10 mouse cellular contexts compared by ENCODE assay signal in the genomic region with DNA sequence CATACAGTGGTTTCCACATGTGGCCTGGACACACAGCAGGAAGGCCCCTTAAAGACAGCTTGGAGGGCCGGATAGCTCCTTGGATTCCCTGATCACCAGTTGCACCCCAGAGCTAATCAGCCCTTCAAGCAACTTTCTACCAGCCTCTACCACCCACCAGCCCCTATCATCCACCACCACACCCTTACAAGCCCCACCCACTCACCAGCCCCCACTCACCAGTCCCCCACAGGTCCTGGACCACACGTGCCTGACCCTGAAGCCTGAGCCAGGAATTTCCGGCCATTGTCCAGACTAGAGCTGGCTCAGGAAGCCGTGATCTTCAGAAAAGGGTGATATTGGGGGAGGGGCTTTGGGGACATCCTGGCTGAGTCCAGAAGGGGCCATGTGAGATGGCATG. TPM values are rescaled to one million over a fixed set of nuclear protein-coding genes. Genes with fewer than 3 reads are reported as not detected.
DNase-seq lines count a peak whose midpoint lies in the region; ATAC-seq and TF ChIP-seq lines count a peak whose summit lies in the region.
"Had no signal": no experiment of that assay in that cellular context is flagged by ENCODE, and none has a peak within 500 bp of the region (broad histone marks: within the 10 kb centered on the region; RNA-seq: fewer than 3 reads in every experiment).

No protein-coding gene starts in this region.

- ATAC-seq in intestine, postnatal 0 days, result peak; percentile 27; the same call in 1 of the 2 replicates
- ATAC-seq in liver, embryonic 16.5 days (ENCODE audit: low read depth), result peak; percentile 65
- ATAC-seq: forebrain, embryonic 14.5 days had no signal

- DNase-seq in adrenal gland, adult 2 months, result peak; percentile 74
- no peak for DNase-seq in adrenal gland, postnatal 25 days
- DNase-seq in ovary, postnatal 14 days (ENCODE audit: low spot score), result no peak
- DNase-seq in layer of hippocampus, adult 11-12 months (ENCODE audit: low spot score), result no peak
- no peak for DNase-seq in layer of hippocampus, adult 9-11 months

- peaks cover 47% of the 10 kb centered on the region for H3K4me1 ChIP-seq in brown adipose tissue, adult 24 weeks (ENCODE audit: control insufficient read depth, insufficient read depth, insufficient read length, low read length)
- H3K4me1 ChIP-seq in intestine, postnatal 0 days (replicated peaks; ENCODE audit: control insufficient read depth, insufficient read depth, low read length), result no peaks in the 10 kb centered on the region
- peaks cover 43% of the 10 kb centered on the region for H3K4me1 ChIP-seq in liver, embryonic 16.5 days (ENCODE audit: control insufficient read depth, low read depth, low read length)

- H3K4me2 ChIP-seq in intestine, postnatal 0 days (replicated peaks; ENCODE audit: low read depth), result no peak overlapping the region
- H3K4me2 ChIP-seq in liver, embryonic 16.5 days (ENCODE audit: low read depth, low read length), result peak overlapping the region; percentile 46

- H3K9ac ChIP-seq in intestine, postnatal 0 days (ENCODE audit: low read depth, low read length), result no peak overlapping the region
- H3K9ac ChIP-seq in liver, embryonic 16.5 days (ENCODE audit: low read depth, low read length), result peak overlapping the region; percentile 33; the same call in 1 of the 2 replicates

- WGBS in intestine, postnatal 0 days, result 63% methylated on average over 4 of the region's 4 CpGs
- 21% methylated on average over 4 of the region's 4 CpGs for WGBS in liver, embryonic 16.5 days (ENCODE audit: insufficient replicate concordance)

- TF ChIP-seq CTCF in intestine, postnatal 0 days (IDR thresholded peaks at IDR 0.05; ENCODE audit: low read depth), result no peak

- H3K36me3 ChIP-seq in intestine, postnatal 0 days (ENCODE audit: control insufficient read depth, insufficient read depth), result no peaks in the 10 kb centered on the region
- no peaks in the 10 kb centered on the region for H3K36me3 ChIP-seq in liver, embryonic 16.5 days (ENCODE audit: control insufficient read depth, insufficient read depth)

- peak overlapping the region; percentile 100 for H3K27ac ChIP-seq in brown adipose tissue, adult 24 weeks (replicated peaks; ENCODE audit: low read depth, low read length)
- H3K27ac ChIP-seq in intestine, postnatal 0 days (ENCODE audit: low read depth, low read length), result 0 out of 2 replicates have a peak overlapping the region, but pooled peaks have one; percentile 46
- peak overlapping the region; percentile 55 for H3K27ac ChIP-seq in liver, embryonic 16.5 days (ENCODE audit: low read length)

- no peaks in the 10 kb centered on the region for H3K9me3 ChIP-seq in intestine, postnatal 0 days (ENCODE audit: control insufficient read depth)
- H3K9me3 ChIP-seq in liver, embryonic 16.5 days (replicated peaks; ENCODE audit: control insufficient read depth, low read length), result no peaks in the 10 kb centered on the region

- peak overlapping the region; percentile 32 for H3K4me3 ChIP-seq in brown adipose tissue, adult 24 weeks (ENCODE audit: insufficient read depth, low read depth, low read length)
- no peak overlapping the region for H3K4me3 ChIP-seq in intestine, postnatal 0 days (ENCODE audit: low read depth, low read length)
- 0 out of 2 replicates have a peak overlapping the region, but pooled peaks have one; percentile 7 for H3K4me3 ChIP-seq in liver, embryonic 16.5 days (ENCODE audit: low read depth, low read length)

- no peaks in the 10 kb centered on the region for H3K27me3 ChIP-seq in intestine, postnatal 0 days (replicated peaks; ENCODE audit: control insufficient read depth, insufficient read depth, low read length)
- H3K27me3 ChIP-seq in liver, embryonic 16.5 days (ENCODE audit: control insufficient read depth, insufficient read depth, low read depth, low read length), result no peaks in the 10 kb centered on the region

RNA-seq across cellular contexts. Expression of a gene that starts 3.9 kb away (rescaled TPM):
- total RNA-seq in adrenal gland, adult 2 months (2021), result 100 to 1,000 TPM in 1 of 2 experiments, 10 to 100 TPM in 1; 71.2 to 146 TPM
- 355 and 444 TPM in 2 replicates for polyA plus RNA-seq in adrenal gland, adult 2 months (2012; rRNA removed)
- total RNA-seq in adrenal gland, postnatal 25 days (2021), result 159 and 211 TPM in 2 replicates
- polyA plus RNA-seq in brown adipose tissue, adult 24 weeks (2012; ENCODE audit: insufficient read depth, insufficient read length, missing spikeins), result 75.5 and 80.4 TPM in 2 replicates
- polyA plus RNA-seq in intestine, postnatal 0 days (2015; fragmentation: Nextera tagmentation; extraction: Ambion mirVana), result 54.4 and 65.2 TPM in 2 replicates
- polyA plus RNA-seq in liver, embryonic 16.5 days (2015; fragmentation: Nextera tagmentation; extraction: Ambion mirVana), result 50.9 and 54.3 TPM in 2 replicates

RNA-seq across cellular contexts. Expression of a gene that starts 10.6 kb away (rescaled TPM):
- total RNA-seq in adrenal gland, adult 2 months (2021), result not detected
- polyA plus RNA-seq in adrenal gland, adult 2 months (2012; rRNA removed), result not detected in 2 replicates
- total RNA-seq in adrenal gland, postnatal 25 days (2021), result not detected in 2 replicates
- not detected in 2 replicates for polyA plus RNA-seq in brown adipose tissue, adult 24 weeks (2012; ENCODE audit: insufficient read depth, insufficient read length, missing spikeins)
- polyA plus RNA-seq in intestine, postnatal 0 days (2015; fragmentation: Nextera tagmentation; extraction: Ambion mirVana), result not detected in 2 replicates
- polyA plus RNA-seq in liver, embryonic 16.5 days (2015; fragmentation: Nextera tagmentation; extraction: Ambion mirVana), result not detected in 2 replicates
- polyA plus RNA-seq: forebrain, embryonic 14.5 days; limb, embryonic 14.5 days had no signal

RNA-seq across cellular contexts. Expression of a gene that starts 28.4 kb away (rescaled TPM):
- 100 to 1,000 TPM; 469 to 591 TPM for total RNA-seq in adrenal gland, adult 2 months (2021)
- 584 and 714 TPM in 2 replicates for polyA plus RNA-seq in adrenal gland, adult 2 months (2012; rRNA removed)
- 290 and 352 TPM in 2 replicates for total RNA-seq in adrenal gland, postnatal 25 days (2021)
- 2,029 and 2,407 TPM in 2 replicates for polyA plus RNA-seq in brown adipose tissue, adult 24 weeks (2012; ENCODE audit: insufficient read depth, insufficient read length, missing spikeins)
- polyA plus RNA-seq in intestine, postnatal 0 days (2015; fragmentation: Nextera tagmentation; extraction: Ambion mirVana), result 124 and 128 TPM in 2 replicates
- polyA plus RNA-seq in liver, embryonic 16.5 days (2015; fragmentation: Nextera tagmentation; extraction: Ambion mirVana), result 58.3 and 65.7 TPM in 2 replicates

RNA-seq across cellular contexts. Expression of a gene that starts 52.4 kb away (rescaled TPM):
- 10 to 100 TPM in 1 of 2 experiments, 1 to 10 TPM in 1; 6.9 to 15.7 TPM for total RNA-seq in adrenal gland, adult 2 months (2021)
- 21.8 and 33.4 TPM in 2 replicates for polyA plus RNA-seq in adrenal gland, adult 2 months (2012; rRNA removed)
- total RNA-seq in adrenal gland, postnatal 25 days (2021), result 6.6 and 9.8 TPM in 2 replicates
- polyA plus RNA-seq in brown adipose tissue, adult 24 weeks (2012; ENCODE audit: insufficient read depth, insufficient read length, missing spikeins), result 24.4 and 49.4 TPM in 2 replicates
- polyA plus RNA-seq in intestine, postnatal 0 days (2015; fragmentation: Nextera tagmentation; extraction: Ambion mirVana), result 6.8 and 6.9 TPM in 2 replicates
- 0.61 and 1.3 TPM in 2 replicates for polyA plus RNA-seq in liver, embryonic 16.5 days (2015; fragmentation: Nextera tagmentation; extraction: Ambion mirVana)

RNA-seq across cellular contexts. Expression of a gene that starts 59.4 kb away (rescaled TPM):
- 10 to 100 TPM; 17.6 to 21.1 TPM for total RNA-seq in adrenal gland, adult 2 months (2021)
- polyA plus RNA-seq in adrenal gland, adult 2 months (2012; rRNA removed), result 37.1 and 49.2 TPM in 2 replicates
- 17.7 and 24.8 TPM in 2 replicates for total RNA-seq in adrenal gland, postnatal 25 days (2021)
- 5.6 and 8.9 TPM in 2 replicates for polyA plus RNA-seq in brown adipose tissue, adult 24 weeks (2012; ENCODE audit: insufficient read depth, insufficient read length, missing spikeins)
- polyA plus RNA-seq in intestine, postnatal 0 days (2015; fragmentation: Nextera tagmentation; extraction: Ambion mirVana), result 3.6 and 3.7 TPM in 2 replicates
- 2.8 and 3.1 TPM in 2 replicates for polyA plus RNA-seq in liver, embryonic 16.5 days (2015; fragmentation: Nextera tagmentation; extraction: Ambion mirVana)

Comparison
In these comparisons a context has a peak if more than half of its experiments do, and no peak if none do; other contexts are left out.
1. H3K27ac ChIP-seq: peak in every context shown above with its lines; median percentile 100 in brown adipose tissue, adult 24 weeks; 55 in liver, embryonic 16.5 days; 46 in intestine, postnatal 0 days.